Mouse (Mus musculus) frontal cortex, postnatal 25 days (tissue): ENCODE measurements around the gene Ece2.
"Not testable (repeated sequence)": the region's sequence is repeated elsewhere in the genome, so short reads cannot be mapped to it uniquely, and the experiment has no call there.

Experiments
- DNase-seq, 2 experiments: peaks; one replicate each; pipeline ENCODE4 v3.0.0; 2022; ENCODE audit warnings: low spot score in 2 of 2

Gene Ece2

GRCm38 (mm10) chr16:20621991-20622685 is 7.5 kb upstream of the Ece2 start:
- DNase-seq = peak in 1 of 2 experiments; percentile 53

DNA sequence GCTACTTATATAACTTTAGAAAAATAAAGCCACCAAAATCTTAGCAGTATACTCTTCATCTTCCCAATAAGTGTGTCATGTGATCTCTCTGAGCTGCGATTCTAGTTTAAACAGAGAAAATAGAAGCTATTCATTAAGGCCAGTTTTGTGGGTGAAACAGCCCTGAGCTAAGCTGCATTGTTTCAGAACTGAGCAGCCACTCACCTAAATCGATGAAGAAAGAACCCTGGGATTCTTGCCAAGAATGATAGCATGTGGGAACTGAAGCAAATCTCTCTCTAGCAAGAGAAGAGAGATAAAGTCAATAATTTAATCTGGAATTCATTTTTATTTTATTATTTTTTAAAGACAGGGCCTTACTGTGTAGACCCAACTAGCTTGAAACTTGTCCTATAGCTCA is 6.4 kb upstream of the Ece2 start:
- no peak for DNase-seq

- DNase-seq = no peak
These were observed 697 bp upstream of the Ece2 start for GRCm38 (mm10) chr16:20628871-20629391.

- DNase-seq = no peak
These were observed 7.8 kb downstream of the Ece2 start for GRCm38 (mm10) chr16:20637410-20637809.

DNA sequence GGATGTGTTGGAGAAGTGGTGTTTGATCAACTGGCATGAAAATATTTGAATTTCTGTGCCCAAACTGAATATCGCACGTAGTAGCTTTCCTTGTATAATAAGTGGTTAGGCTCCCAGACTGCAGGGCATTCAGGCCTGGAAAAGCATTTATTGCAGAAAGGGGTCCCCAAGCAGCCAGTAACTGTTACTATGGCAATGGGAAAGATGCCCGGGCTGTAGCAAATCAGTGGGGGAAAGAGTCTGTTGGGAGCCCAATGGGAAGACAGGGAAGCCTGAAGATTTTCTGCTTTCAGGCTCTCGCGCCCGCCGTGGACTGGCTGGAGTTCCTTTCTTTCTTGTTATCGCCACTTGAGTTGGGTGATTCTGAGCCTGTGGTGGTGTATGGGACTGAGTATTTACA is 8.7 kb downstream of the Ece2 start:
- DNase-seq = no peak

- DNase-seq = peak; percentile 60 to 74
These were observed 12.5 kb downstream of the Ece2 start for GRCm38 (mm10) chr16:20642161-20642560.

- no peak for DNase-seq
These were observed 14.3 kb downstream of the Ece2 start for GRCm38 (mm10) chr16:20643911-20644310.

- peak; percentile 94 to 96 for DNase-seq
These were observed 21.7 kb downstream of the Ece2 start, which contains the start of gene Psmd2 for GRCm38 (mm10) chr16:20651076-20651946. Gene Psmd2, plus strand, starts transcription at chr16:20651652.

DNA sequence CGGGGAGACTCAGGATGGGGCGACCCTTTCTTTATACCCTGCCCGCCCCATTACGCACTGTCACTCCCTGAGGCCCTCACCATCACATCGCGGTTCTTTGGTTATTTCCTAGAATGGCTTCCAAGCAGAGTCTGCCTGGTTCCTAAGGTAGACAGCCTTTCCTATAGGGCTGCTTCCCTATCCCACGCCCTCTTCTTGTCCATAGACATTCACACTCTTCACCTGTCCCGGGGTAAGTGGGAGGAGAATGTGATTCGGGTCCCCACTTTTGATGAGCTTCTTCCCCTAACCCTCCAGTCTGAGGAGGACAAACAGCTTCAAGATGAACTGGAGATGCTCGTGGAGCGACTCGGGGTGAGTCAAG is 22.3 kb downstream of the Ece2 start:
- no peak for DNase-seq

DNA sequence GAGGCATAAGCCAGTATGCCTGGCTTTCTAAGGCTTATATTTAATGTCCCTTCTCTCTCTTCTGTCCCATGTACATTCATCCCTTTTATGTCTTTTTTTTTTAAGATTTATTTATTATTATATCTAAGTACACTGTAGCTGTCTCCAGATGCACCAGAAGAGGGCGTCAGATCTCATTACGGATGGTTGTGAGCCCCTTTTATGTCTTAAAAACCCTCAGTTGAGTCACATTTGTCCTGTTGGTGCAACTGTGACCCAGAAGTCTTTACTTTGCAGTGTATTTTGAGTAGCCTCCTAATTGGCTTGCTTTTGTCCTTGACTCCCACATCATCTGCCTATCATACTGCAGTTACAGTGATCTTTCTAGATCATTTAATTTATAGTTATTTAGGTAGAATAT is 23.7 kb downstream of the Ece2 start:
- no peak for DNase-seq

DNA sequence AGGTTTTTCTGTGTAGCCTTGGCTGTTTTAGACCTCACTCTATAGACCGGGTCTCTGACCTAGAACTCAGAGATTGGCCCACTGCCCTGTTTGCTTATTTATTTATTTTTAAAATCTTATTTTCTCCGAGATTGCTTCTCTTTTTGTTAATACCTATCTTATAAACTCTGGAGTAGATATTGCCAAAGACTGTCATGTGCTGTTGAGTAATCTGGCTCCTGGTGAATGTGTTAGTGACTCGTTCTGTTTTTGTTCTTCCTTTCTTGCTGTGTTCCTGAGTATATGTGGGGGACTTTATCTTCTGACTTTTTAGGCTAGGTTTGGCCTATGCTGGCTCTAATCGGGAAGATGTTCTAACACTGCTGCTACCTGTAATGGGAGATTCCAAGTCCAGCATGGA is 28.0 kb downstream of the Ece2 start:
- no peak for DNase-seq

DNA sequence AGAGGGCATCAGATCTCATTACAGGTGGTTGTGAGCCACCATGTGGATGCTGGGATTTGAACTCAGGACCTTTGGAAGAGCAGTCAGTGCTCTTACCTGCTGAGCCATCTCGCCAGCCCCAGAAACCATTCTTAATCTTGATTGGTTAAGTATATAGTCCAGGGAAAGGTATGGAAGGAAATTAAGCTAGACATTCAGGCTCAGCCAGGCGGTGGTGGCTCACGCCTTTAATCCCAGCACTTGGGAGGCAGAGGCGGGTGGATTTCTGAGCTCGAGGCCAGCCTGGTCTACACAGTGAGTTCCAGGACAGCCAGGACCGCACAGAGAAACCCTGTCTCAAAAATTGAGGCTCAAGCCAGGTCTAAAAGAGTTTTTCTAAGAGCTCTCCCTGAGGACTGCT is 38.4 kb downstream of the Ece2 start, which contains the start of gene Eif4g1:
TSS of gene Eif4g1 (plus strand) at position 301 of the 400 bp plus-strand sequence.
- DNase-seq = not testable (repeated sequence)

GRCm38 (mm10) chr16:20670291-20670690 is 40.7 kb downstream of the Ece2 start:
- no peak for DNase-seq

DNA sequence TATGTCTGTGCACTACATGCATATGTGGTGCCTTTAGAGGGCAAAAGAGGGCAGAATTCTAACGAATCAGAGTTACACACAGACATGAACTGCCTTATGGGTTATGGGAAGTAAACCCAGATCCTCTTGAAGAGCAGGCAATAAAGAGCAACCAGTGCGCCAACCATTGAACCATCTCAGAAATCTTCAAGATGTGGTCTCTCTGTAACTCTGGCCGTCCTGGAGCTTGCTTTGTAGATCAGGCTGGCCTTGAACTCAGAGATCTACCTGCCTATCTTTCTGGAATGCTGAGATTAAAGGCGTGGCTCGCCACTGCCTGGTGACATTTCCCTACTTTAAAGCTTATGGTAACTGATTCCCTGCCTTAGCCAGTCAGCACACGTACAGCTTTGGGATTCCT is 42.3 kb downstream of the Ece2 start:
- no peak for DNase-seq

DNA sequence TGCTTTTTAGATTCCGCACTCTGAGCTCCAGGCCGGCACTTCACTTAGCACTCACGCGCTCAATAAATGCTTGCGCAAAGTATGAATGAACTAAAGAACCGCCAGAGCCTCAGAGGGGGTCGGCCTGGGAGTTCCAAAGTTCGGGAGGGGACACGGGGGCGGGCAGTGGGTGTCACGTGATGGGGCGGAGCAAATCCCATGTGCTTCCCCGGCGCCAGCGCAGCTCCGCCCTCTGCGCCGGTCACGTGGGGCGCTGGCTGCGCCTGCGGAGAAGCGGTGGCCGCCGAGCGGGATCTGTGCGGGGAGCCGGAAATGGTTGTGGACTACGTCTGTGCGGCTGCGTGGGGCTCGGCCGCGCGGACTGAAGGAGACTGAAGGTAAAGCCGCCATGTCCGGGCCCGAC is 42.9 kb downstream of the Ece2 start:
- peak; percentile 88 to 93 for DNase-seq

- DNase-seq = peak in 1 of 2 experiments; percentile 32
These were observed 43.5 kb downstream of the Ece2 start for GRCm38 (mm10) chr16:20672965-20673705.

GRCm38 (mm10) chr16:20673706-20674303 is 44.2 kb downstream of the Ece2 start:
- DNase-seq = no peak

GRCm38 (mm10) chr16:20675213-20675612 is 45.6 kb downstream of the Ece2 start:
- DNase-seq = no peak

GRCm38 (mm10) chr16:20676702-20677101 is 47.1 kb downstream of the Ece2 start:
- DNase-seq = no peak

DNA sequence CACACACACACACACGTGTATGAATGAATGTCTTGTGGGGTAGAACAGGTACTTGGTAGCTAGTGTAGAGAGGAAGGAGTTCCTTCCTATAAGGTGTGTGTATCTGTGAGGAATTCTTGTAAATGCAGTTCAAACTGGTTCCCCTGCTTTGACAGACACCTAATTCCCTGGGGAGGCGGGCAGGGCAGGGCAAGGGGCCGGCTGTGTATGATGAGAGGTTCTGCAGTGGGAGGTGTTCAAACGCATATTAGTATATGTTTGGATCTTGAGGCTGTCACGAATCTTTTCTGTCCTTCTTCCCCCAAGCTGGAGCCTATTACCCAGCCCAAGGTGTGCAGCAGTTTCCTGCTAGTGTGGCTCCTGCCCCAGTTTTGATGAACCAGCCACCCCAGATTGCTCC is 47.8 kb downstream of the Ece2 start:
- DNase-seq = no peak

- peak in 1 of 2 experiments; percentile 57 for DNase-seq
These were observed 48.5 kb downstream of the Ece2 start for GRCm38 (mm10) chr16:20677974-20678675.
